In genomic region chr2:4232335-4232734, GRCm38 (mm10) we compare ENCODE assay signal across 12 mouse cellular contexts.
DNase-seq lines count a peak whose midpoint lies in the region; ATAC-seq lines count a peak whose summit lies in the region.
"Had no signal": no experiment of that assay in that cellular context is flagged by ENCODE, and none has a peak within 500 bp of the region (broad histone marks: within the 10 kb centered on the region; RNA-seq: fewer than 3 reads in every experiment).

No protein-coding gene starts in this region.

- no peak overlapping the region for H3K4me3 ChIP-seq in kidney, embryonic 15.5 days (replicated peaks)
- no peak overlapping the region for H3K4me3 ChIP-seq in forebrain, embryonic 15.5 days
- H3K4me3 ChIP-seq in hindbrain, embryonic 13.5 days = 0 out of 2 replicates have a peak overlapping the region, but pooled peaks have one; percentile 3
- no peak overlapping the region for H3K4me3 ChIP-seq in neural tube, embryonic 12.5 days

- DNase-seq in kidney, adult 8-10 months = no peak
- DNase-seq in B cell, adult 2 months = no peak
- DNase-seq in cerebellum, adult 11 months = no peak
- DNase-seq: adrenal gland, adult 8-10 months; gastrocnemius, postnatal 36 days; kidney, adult 18-20 months; thymus, adult 2 months had no signal

- 40% methylated on average over 3 of the region's 3 CpGs for WGBS in kidney, embryonic 15.5 days
- 5% methylated on average over 3 of the region's 3 CpGs for WGBS in forebrain, embryonic 15.5 days
- 18% methylated on average over 3 of the region's 3 CpGs for WGBS in hindbrain, embryonic 13.5 days
- WGBS in neural tube, embryonic 12.5 days = 27% methylated on average over 3 of the region's 3 CpGs

- no peaks in the 10 kb centered on the region for H3K36me3 ChIP-seq in kidney, embryonic 15.5 days
- H3K36me3 ChIP-seq in forebrain, embryonic 15.5 days = no peaks in the 10 kb centered on the region
- H3K36me3 ChIP-seq in hindbrain, embryonic 13.5 days = no peaks in the 10 kb centered on the region
- H3K36me3 ChIP-seq in neural tube, embryonic 12.5 days = no peaks in the 10 kb centered on the region

- no peaks in the 10 kb centered on the region; the same call in 1 of the 2 replicates for H3K27me3 ChIP-seq in kidney, embryonic 15.5 days
- no peaks in the 10 kb centered on the region for H3K27me3 ChIP-seq in forebrain, embryonic 15.5 days
- no peaks in the 10 kb centered on the region for H3K27me3 ChIP-seq in hindbrain, embryonic 13.5 days
- no peaks in the 10 kb centered on the region for H3K27me3 ChIP-seq in neural tube, embryonic 12.5 days (replicated peaks)

- H3K9ac ChIP-seq in kidney, embryonic 15.5 days = no peak overlapping the region
- 0 out of 2 replicates have a peak overlapping the region, but pooled peaks have one; percentile 0 for H3K9ac ChIP-seq in forebrain, embryonic 15.5 days (replicated peaks)
- peak overlapping the region; percentile 43 for H3K9ac ChIP-seq in hindbrain, embryonic 13.5 days
- no peak overlapping the region for H3K9ac ChIP-seq in neural tube, embryonic 12.5 days

- no peak for ATAC-seq in kidney, embryonic 15.5 days (replicated peaks; ENCODE audit: low FRiP score)
- 0 out of 2 replicates have a peak, but pooled peaks have one; percentile 2 for ATAC-seq in forebrain, embryonic 15.5 days (replicated peaks)
- no peak for ATAC-seq in hindbrain, embryonic 13.5 days (ENCODE audit: low FRiP score)
- peak; percentile 49 for ATAC-seq in neural tube, embryonic 12.5 days (ENCODE audit: low FRiP score, low read depth)

- no peak overlapping the region for H3K27ac ChIP-seq in kidney, embryonic 15.5 days
- H3K27ac ChIP-seq in forebrain, embryonic 15.5 days (replicated peaks) = peak overlapping the region; percentile 19; the same call in 1 of the 2 replicates
- H3K27ac ChIP-seq in hindbrain, embryonic 13.5 days = peak overlapping the region; percentile 76
- H3K27ac ChIP-seq in neural tube, embryonic 12.5 days = no peak overlapping the region

- H3K4me1 ChIP-seq in kidney, embryonic 15.5 days = peaks cover 9% of the 10 kb centered on the region
- peaks cover 22% of the 10 kb centered on the region for H3K4me1 ChIP-seq in forebrain, embryonic 15.5 days
- H3K4me1 ChIP-seq in hindbrain, embryonic 13.5 days (replicated peaks) = peaks cover 50% of the 10 kb centered on the region
- H3K4me1 ChIP-seq in neural tube, embryonic 12.5 days = peaks cover 42% of the 10 kb centered on the region

- H3K4me2 ChIP-seq in kidney, embryonic 15.5 days = peak overlapping the region; percentile 20; the same call in 1 of the 2 replicates
- H3K4me2 ChIP-seq in forebrain, embryonic 15.5 days (replicated peaks) = peak overlapping the region; percentile 32
- peak overlapping the region; percentile 42 for H3K4me2 ChIP-seq in hindbrain, embryonic 13.5 days
- peak overlapping the region; percentile 42 for H3K4me2 ChIP-seq in neural tube, embryonic 12.5 days (replicated peaks)
- H3K4me2 ChIP-seq: liver, embryonic 11.5 days had no signal

- H3K9me3 ChIP-seq in kidney, embryonic 15.5 days (replicated peaks) = no peaks in the 10 kb centered on the region
- no peaks in the 10 kb centered on the region for H3K9me3 ChIP-seq in forebrain, embryonic 15.5 days
- no peaks in the 10 kb centered on the region for H3K9me3 ChIP-seq in hindbrain, embryonic 13.5 days
- H3K9me3 ChIP-seq in neural tube, embryonic 12.5 days = no peaks in the 10 kb centered on the region

Comparison
In these comparisons a context has a peak if more than half of its experiments do, and no peak if none do; other contexts are left out.
1. ATAC-seq: peak in forebrain, embryonic 15.5 days (single experiment) and neural tube, embryonic 12.5 days (single experiment); none in kidney, embryonic 15.5 days (single experiment) and hindbrain, embryonic 13.5 days (single experiment).
2. H3K27ac ChIP-seq: peak in forebrain, embryonic 15.5 days (single experiment) and hindbrain, embryonic 13.5 days (single experiment); none in kidney, embryonic 15.5 days (single experiment) and neural tube, embryonic 12.5 days (single experiment).
3. H3K9ac ChIP-seq: peak in forebrain, embryonic 15.5 days (single experiment) and hindbrain, embryonic 13.5 days (single experiment); none in kidney, embryonic 15.5 days (single experiment) and neural tube, embryonic 12.5 days (single experiment).
4. Peak in every context shown above with its lines, with median percentiles within 50 percentile points of each other: H3K4me2 ChIP-seq.